Mouse (Mus musculus): ENCODE results near the gene Cep164. TPM values are rescaled to one million over a fixed set of nuclear protein-coding genes. Genes with fewer than 3 reads are reported as not detected.
A peak's percentile ranks its signal among the peaks of the same experiment; 100 is the strongest.

Cep164 gene
- polyA plus RNA-seq, 1 experiment from 2014 or later: 24.1 TPM

DNA sequence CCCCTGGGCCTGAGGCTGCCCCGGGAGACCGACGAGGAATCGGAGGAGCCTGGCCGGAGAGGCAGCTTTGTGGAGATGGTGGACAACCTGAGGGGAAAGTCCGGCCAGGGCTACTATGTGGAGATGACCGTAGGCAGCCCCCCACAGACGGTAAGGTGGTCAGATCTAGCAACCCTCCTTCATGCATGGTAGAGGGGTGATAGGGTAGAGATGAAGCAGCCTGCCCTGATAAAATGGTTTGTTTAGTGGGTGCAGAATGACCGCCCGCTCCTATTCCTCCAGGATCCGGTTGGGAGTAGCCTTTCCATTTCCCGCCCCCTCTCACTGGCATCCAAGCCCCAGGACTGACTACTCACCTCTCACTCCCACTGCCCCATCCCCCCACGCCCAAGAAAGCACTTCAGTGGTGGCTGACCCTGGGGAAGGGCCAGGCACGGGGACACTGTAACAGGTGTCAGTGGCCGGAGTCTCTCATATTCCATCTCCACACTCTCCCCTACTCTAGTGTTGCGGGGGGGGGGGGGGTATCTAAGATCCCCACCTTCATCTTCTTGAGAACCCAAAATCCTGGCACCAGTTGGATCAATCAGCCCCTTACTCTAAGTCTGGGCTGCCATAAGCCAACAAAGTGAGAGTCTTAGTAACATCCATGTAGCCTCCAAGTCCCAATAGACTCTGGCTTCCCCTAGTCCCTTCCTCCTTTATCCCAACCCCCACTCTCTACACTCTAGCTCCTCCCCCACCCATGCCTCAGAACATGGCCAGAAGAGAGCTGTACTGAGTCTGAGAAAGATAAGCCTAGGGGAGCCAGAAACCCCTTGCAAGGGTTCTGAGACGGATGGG lies 10.9 kb upstream of the Cep164 start:
- peaks cover 32% of the 10 kb centered on the region for H3K4me1 ChIP-seq (ENCODE audit: insufficient read depth, low read length)
- no peaks in the 10 kb centered on the region for H3K36me3 ChIP-seq (ENCODE audit: insufficient read depth, low read length)
- peak; percentile 35; the same call in 1 of the 2 replicates for ATAC-seq (ENCODE audit: low FRiP score, low TSS enrichment)
- 4% methylated on average over 17 of the region's 17 CpGs for WGBS
- H3K27me3 ChIP-seq (ENCODE audit: insufficient read depth, low read length): no peaks in the 10 kb centered on the region
- H3K9me3 ChIP-seq (ENCODE audit: low read length): no peaks in the 10 kb centered on the region
- peak overlapping the region; percentile 86 for H3K9ac ChIP-seq (replicated peaks; ENCODE audit: low read length)
- H3K4me2 ChIP-seq (replicated peaks; ENCODE audit: low read depth, low read length): peak overlapping the region; percentile 96
- peak overlapping the region; percentile 94 for H3K4me3 ChIP-seq (ENCODE audit: low read length)
- peak overlapping the region; percentile 43; the same call in 1 of the 2 replicates for H3K27ac ChIP-seq (ENCODE audit: low read length)

DNA sequence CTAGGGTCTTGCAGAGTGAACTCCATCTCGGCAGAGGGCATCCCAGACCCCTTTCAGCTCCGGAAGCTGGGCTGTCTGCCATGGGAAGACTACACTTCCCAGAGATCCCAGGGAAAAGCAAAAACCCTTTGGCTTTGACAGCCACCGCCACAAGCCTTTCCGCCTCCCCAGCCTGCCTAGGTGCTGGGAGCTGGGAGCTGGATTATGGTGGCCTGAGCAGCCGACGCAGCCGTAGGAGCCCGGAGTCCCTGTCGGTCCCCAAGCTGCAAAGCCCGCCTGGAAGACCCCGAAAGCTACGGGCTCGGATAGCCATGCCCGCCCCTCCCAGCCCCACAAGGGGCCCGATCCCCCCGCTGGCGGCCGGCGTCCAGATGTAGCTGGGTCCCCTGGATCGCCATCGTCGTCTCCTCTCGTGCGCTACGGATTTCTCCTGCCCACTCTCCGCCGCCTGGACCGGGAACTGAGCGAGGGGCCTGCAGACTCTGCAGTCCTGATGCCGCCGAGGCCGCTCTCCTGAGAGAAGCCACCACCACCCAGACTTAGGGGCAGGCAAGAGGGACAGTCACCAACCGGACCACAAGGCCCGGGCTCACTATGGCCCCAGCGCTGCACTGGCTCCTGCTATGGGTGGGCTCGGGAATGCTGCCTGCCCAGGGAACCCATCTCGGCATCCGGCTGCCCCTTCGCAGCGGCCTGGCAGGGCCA lies 10.1 kb upstream of the Cep164 start, which contains the start of gene Bace1:
TSS of gene Bace1 (plus strand) at position 147 of the 705 bp plus-strand sequence.
- Histone ChIP-seq H3K9me3 (ENCODE audit: low read length) (no peaks in the 10 kb centered on the region), H3K27ac (ENCODE audit: low read length) (peak within 1 kb of the TSS; percentile 32; the same call in 1 of the 2 replicates), H3K4me1 (ENCODE audit: insufficient read depth, low read length) (peaks cover 32% of the 10 kb centered on the region), H3K27me3 (ENCODE audit: insufficient read depth, low read length) (no peaks in the 10 kb centered on the region), H3K4me3 (ENCODE audit: low read length) (peak within 1 kb of the TSS; percentile 94), H3K36me3 (ENCODE audit: insufficient read depth, low read length) (no peaks in the 10 kb centered on the region), H3K4me2 (replicated peaks; ENCODE audit: low read depth, low read length) (peak within 1 kb of the TSS; percentile 96), H3K9ac (replicated peaks; ENCODE audit: low read length) (peak within 1 kb of the TSS; percentile 86)
- peak; percentile 90 for ATAC-seq (ENCODE audit: low FRiP score, low TSS enrichment)
- WGBS: 0% methylated on average over 40 of the region's 40 CpGs

DNA sequence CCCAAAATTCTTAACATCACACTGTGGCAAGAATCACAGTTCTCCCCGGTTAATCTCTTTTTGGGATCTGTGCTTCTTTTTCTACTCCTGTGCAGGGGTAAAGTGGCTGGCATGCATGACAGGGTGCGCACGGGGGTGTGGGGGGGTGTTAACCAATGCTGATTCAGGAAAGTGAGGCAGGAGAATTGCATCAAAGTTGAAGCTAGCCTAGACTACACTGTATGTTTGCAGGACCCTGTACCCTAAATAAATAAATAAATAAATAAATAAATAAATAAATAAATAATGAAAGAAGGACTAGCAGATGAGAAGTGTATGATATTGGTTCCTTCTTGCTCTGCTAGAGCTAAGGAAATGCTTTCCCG lies 9.6 kb upstream of the Cep164 start:
- no peaks in the 10 kb centered on the region for H3K27me3 ChIP-seq (ENCODE audit: insufficient read depth, low read length)
- peak overlapping the region; percentile 96 for H3K4me2 ChIP-seq (replicated peaks; ENCODE audit: low read depth, low read length)
- WGBS: 25% methylated on average over 4 of the region's 4 CpGs
- H3K9ac ChIP-seq (replicated peaks; ENCODE audit: low read length): no peak overlapping the region
- peaks cover 32% of the 10 kb centered on the region for H3K4me1 ChIP-seq (ENCODE audit: insufficient read depth, low read length)
- no peaks in the 10 kb centered on the region for H3K36me3 ChIP-seq (ENCODE audit: insufficient read depth, low read length)
- peak overlapping the region; percentile 94 for H3K4me3 ChIP-seq (ENCODE audit: low read length)
- ATAC-seq (ENCODE audit: low FRiP score, low TSS enrichment): no peak
- no peaks in the 10 kb centered on the region for H3K9me3 ChIP-seq (ENCODE audit: low read length)
- no peak overlapping the region for H3K27ac ChIP-seq (ENCODE audit: low read length)

DNA sequence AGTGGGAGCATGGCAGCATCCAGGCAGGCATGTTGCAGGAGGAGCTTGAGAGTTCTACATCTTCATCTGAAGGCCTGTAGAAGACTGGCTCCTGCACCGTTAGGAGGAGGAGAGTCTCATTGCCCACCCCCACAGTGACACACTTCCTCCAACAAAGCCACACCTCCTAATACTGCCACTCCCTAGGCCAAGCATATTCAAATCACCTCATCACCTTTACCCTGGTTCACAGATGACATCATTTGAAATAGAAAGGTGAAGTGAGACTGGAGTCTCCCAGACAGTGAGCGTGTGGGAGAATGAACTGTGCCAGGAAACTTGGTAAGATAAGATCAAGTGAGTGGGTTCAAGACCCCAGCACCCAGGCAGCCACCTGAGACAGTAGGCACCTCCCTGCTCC lies 5.0 kb upstream of the Cep164 start:
- no peak overlapping the region for H3K4me3 ChIP-seq (ENCODE audit: low read length)
- H3K4me1 ChIP-seq (ENCODE audit: insufficient read depth, low read length): 0 out of 2 replicates have a peak, but pooled peaks cover 7% of the 10 kb centered on the region
- H3K4me2 ChIP-seq (replicated peaks; ENCODE audit: low read depth, low read length): no peak overlapping the region
- no peak for ATAC-seq (ENCODE audit: low FRiP score, low TSS enrichment)
- H3K36me3 ChIP-seq (ENCODE audit: insufficient read depth, low read length): no peaks in the 10 kb centered on the region
- H3K27ac ChIP-seq (ENCODE audit: low read length): no peak overlapping the region
- H3K27me3 ChIP-seq (ENCODE audit: insufficient read depth, low read length): no peaks in the 10 kb centered on the region
- peaks cover 8% of the 10 kb centered on the region for H3K9me3 ChIP-seq (ENCODE audit: low read length)
- H3K9ac ChIP-seq (replicated peaks; ENCODE audit: low read length): no peak overlapping the region
- WGBS: 71% methylated on average over 2 of the region's 2 CpGs

DNA sequence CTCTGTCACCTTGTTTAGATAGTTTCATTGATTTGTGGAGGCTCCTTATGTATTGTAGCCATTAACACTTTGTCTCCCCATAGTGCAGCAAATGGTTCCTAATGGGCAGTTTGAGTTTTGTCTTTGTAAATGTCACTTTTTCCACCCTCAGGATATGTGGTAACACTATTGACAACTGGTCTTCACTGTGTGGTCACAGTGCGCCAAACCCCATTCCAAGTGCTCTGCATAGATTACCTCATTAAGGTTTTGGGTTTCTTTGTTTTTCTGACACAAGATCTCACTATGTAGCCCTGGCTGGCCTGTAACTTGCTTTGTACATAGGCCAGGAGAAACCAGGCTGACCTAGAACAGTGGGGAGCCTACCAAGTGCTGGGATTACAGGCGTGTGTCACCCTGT lies 4.4 kb upstream of the Cep164 start:
- Histone ChIP-seq H3K4me1 (ENCODE audit: insufficient read depth, low read length) (0 out of 2 replicates have a peak, but pooled peaks cover 5% of the 10 kb centered on the region), H3K9ac (replicated peaks; ENCODE audit: low read length) (no peak overlapping the region), H3K4me2 (replicated peaks; ENCODE audit: low read depth, low read length) (no peak overlapping the region), H3K27me3 (ENCODE audit: insufficient read depth, low read length) (no peaks in the 10 kb centered on the region), H3K36me3 (ENCODE audit: insufficient read depth, low read length) (no peaks in the 10 kb centered on the region), H3K27ac (ENCODE audit: low read length) (no peak overlapping the region), H3K9me3 (ENCODE audit: low read length) (peaks cover 8% of the 10 kb centered on the region), H3K4me3 (ENCODE audit: low read length) (no peak overlapping the region)
- 86% methylated on average over 2 of the region's 2 CpGs for WGBS
- no peak for ATAC-seq (ENCODE audit: low FRiP score, low TSS enrichment)

DNA sequence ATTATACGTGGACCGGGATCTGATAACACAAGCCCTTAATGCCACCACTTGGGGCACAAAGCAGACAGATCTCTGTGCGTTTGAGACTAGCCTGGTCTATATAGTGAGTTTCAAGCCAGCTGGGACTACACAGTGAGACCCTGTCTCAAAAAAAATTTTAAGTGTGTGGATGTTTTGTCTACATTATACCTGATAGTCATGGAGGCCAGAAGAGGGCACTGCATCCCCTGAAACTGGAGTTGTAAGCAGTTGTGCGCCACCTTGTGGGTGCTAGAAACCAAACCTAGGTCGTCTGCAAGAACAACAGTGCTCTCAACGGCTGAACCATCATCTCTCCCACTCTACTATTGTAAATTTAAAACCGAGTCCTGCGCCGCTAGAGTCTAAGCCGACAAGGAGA lies 616 bp upstream of the Cep164 start:
- H3K27ac ChIP-seq (ENCODE audit: low read length): no peak overlapping the region
- no peaks in the 10 kb centered on the region for H3K27me3 ChIP-seq (ENCODE audit: insufficient read depth, low read length)
- no peaks in the 10 kb centered on the region for H3K36me3 ChIP-seq (ENCODE audit: insufficient read depth, low read length)
- H3K4me2 ChIP-seq (replicated peaks; ENCODE audit: low read depth, low read length): peak overlapping the region; percentile 84
- ATAC-seq (ENCODE audit: low FRiP score, low TSS enrichment): no peak
- WGBS: 30% methylated on average over 10 of the region's 10 CpGs
- peaks cover 8% of the 10 kb centered on the region for H3K9me3 ChIP-seq (ENCODE audit: low read length)
- H3K4me1 ChIP-seq (ENCODE audit: insufficient read depth, low read length): peaks cover 12% of the 10 kb centered on the region
- peak overlapping the region; percentile 79 for H3K4me3 ChIP-seq (ENCODE audit: low read length)
- H3K9ac ChIP-seq (replicated peaks; ENCODE audit: low read length): no peak overlapping the region

DNA sequence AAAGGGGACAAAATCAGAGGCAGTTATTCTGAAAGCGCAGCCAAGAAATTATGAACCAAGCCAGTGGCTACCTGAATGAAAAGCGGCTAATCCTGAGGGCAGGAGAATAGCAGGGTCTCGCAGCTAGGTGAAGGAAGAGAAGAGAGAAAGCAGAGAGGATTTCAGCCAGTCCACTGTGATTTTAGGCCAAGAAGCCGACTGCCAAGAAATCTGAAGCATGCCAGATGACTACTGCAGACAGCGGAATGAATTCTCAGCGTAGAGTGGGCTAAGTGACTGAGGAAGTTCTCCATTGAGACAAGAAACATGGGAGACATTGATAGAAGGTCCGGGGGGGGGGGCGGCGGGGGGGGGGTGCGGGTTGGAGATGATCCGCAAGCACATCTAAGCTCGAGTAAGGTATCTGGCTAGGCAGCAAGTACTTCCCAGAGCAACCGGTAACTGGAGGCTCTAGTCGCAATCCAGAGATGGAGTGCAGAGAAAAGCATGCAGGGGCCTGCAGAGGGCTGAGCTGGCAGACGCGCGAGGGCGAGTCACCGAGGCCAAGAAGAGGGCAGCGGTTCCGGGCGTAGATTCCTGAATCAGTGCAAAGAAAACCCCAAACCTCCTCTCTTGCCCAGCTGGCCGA lies 714 bp downstream of the Cep164 start:
- H3K9ac ChIP-seq (replicated peaks; ENCODE audit: low read length): peak overlapping the region; percentile 76
- no peaks in the 10 kb centered on the region for H3K27me3 ChIP-seq (ENCODE audit: insufficient read depth, low read length)
- peaks cover 12% of the 10 kb centered on the region for H3K4me1 ChIP-seq (ENCODE audit: insufficient read depth, low read length)
- ATAC-seq (ENCODE audit: low FRiP score, low TSS enrichment): peak; percentile 40
- H3K4me3 ChIP-seq (ENCODE audit: low read length): peak overlapping the region; percentile 79
- 7% methylated on average over 21 of the region's 23 CpGs for WGBS
- peak overlapping the region; percentile 82 for H3K27ac ChIP-seq (ENCODE audit: low read length)
- peak overlapping the region; percentile 84 for H3K4me2 ChIP-seq (replicated peaks; ENCODE audit: low read depth, low read length)
- H3K36me3 ChIP-seq (ENCODE audit: insufficient read depth, low read length): no peaks in the 10 kb centered on the region
- peaks cover 8% of the 10 kb centered on the region for H3K9me3 ChIP-seq (ENCODE audit: low read length)

DNA sequence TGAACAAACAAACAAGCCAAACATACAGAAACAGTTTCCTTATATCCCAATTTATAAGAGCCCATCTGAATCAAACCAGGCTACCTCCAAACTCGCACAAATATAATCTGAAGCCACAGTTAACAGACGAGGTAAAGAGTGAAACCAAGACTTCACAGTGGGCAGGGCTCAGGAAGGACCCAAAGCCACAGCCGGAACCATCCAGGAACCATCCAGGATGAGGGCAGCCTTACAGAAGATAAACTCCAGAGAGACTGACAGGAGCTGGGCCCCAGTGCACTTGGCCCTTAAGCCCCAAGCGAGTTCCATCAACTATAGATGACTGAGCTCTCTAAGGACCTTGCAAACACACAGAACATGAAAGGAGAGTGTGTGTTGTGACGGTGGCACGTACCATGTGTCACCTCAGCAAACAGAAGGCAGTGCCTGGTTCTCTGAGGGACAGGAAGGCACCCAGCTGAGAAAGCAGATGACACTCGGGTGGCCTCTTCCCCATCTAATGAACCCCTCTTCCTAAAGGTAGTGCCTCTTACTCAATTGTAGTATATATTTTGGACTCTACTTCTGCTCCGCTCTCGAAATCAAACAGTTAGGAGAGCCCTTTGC lies 10.0 kb downstream of the Cep164 start:
- Histone ChIP-seq H3K9me3 (ENCODE audit: low read length) (no peaks in the 10 kb centered on the region), H3K36me3 (ENCODE audit: insufficient read depth, low read length) (peaks cover 18% of the 10 kb centered on the region), H3K4me2 (replicated peaks; ENCODE audit: low read depth, low read length) (no peak overlapping the region), H3K27ac (ENCODE audit: low read length) (no peak overlapping the region), H3K4me3 (ENCODE audit: low read length) (no peak overlapping the region), H3K27me3 (ENCODE audit: insufficient read depth, low read length) (no peaks in the 10 kb centered on the region), H3K4me1 (ENCODE audit: insufficient read depth, low read length) (peaks cover 7% of the 10 kb centered on the region), H3K9ac (replicated peaks; ENCODE audit: low read length) (no peak overlapping the region)
- WGBS: 90% methylated on average over 9 of the region's 9 CpGs
- no peak for ATAC-seq (ENCODE audit: low FRiP score, low TSS enrichment)

DNA sequence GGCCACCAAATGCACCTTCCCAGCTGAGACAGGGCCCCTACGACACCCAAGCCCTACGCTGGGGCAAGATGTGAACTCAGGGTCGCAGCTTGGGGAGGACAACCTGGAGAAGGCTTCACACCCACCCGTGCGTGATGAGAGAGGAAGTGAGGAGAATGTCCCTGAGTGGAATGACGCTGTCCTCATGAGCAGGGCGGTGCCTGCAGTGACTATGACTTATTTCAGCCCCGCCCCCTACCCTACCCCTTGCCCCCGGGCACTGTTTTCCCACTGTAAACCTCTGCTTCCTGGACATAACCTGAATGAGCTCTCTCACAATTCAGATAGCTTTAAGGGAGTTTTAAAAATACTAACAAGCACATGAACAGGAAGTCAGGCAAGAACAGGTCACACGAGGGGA lies 13.0 kb downstream of the Cep164 start:
- H3K4me2 ChIP-seq (replicated peaks; ENCODE audit: low read depth, low read length): no peak overlapping the region
- peaks cover 18% of the 10 kb centered on the region for H3K36me3 ChIP-seq (ENCODE audit: insufficient read depth, low read length)
- H3K4me3 ChIP-seq (ENCODE audit: low read length): no peak overlapping the region
- ATAC-seq (ENCODE audit: low FRiP score, low TSS enrichment): no peak
- 53% methylated on average over 10 of the region's 10 CpGs for WGBS
- H3K27ac ChIP-seq (ENCODE audit: low read length): 0 out of 2 replicates have a peak overlapping the region, but pooled peaks have one; percentile 11
- no peaks in the 10 kb centered on the region for H3K9me3 ChIP-seq (ENCODE audit: low read length)
- H3K4me1 ChIP-seq (ENCODE audit: insufficient read depth, low read length): peaks cover 7% of the 10 kb centered on the region
- H3K27me3 ChIP-seq (ENCODE audit: insufficient read depth, low read length): no peaks in the 10 kb centered on the region
- no peak overlapping the region for H3K9ac ChIP-seq (replicated peaks; ENCODE audit: low read length)
